Mouse (Mus musculus) gastrocnemius, postnatal 36 days (tissue): Measurements from ENCODE around the gene Gprc5b. TPM values are rescaled to one million over a fixed set of nuclear protein-coding genes. Genes with fewer than 3 reads are reported as not detected.

Experiments used
- DNase-seq, 2 experiments: peaks; one replicate each; pipeline ENCODE4 v3.0.0; 2022
- intact Hi-C: fragments of 180-260 bp; cut with DNase I; formaldehyde crosslinking; loops from one replicate; pipeline ENCODE4 v1.15.1; 2025
- total RNA-seq, 2 experiments: library from RNA; stranded (reverse); gene quantifications; 2 replicates each; pipeline ENCODE4 v1.2.3; 2021

Gprc5b gene
- total RNA-seq, 2 experiments from 2014 or later: 14.0 to 19.0 TPM

DNA sequence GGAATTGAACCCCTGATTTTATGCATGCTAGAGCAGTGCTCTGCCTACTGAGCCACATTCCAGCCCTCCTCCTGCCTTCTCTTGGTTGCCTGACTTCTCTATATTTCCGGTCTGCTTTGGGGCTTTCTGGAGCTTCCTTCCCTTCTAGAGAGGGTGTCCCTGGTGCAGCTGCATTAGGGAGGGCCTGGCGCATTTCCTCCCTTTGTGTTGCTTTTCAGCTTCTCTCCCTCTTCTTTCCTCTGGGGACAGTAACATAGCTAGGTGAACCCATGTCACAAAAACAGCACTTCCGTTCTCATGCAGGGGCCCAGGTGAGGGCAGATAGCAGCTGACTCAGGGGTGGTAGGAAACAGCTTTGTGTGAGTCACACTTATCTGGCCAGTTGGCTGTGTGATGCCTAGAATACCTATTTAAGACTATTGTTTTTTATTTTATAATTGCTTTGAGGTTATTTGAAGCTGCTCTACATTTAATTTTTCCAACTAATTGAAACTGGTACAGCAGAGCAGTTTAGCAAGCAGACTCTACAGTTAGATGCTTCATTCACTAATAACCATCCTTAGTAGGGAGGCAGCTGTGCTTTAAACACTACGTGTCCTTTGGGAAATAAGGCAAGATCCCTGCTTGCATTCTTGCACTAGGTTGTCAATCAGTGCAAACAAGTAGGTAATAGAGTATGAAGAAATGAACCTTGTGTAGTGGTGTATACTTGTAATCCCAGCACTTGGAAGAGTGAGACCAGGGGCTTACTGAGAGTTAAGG, 72.4 kb downstream of the Gprc5b start:
- intact Hi-C loops: no loop called here
- DNase-seq: no peak

Other genes with a start within 250 kb of the Gprc5b start
- under 1 TPM in 1 of 2 experiments, not detected in 1; 0.52 TPM for gene Iqck, start 139.5 kb downstream of the Gprc5b start, total RNA-seq
- gene Knop1, start 139.0 kb downstream of the Gprc5b start, total RNA-seq: 10 to 100 TPM; 22.2 to 27.1 TPM
- gene Gpr139, start 189.4 kb upstream of the Gprc5b start, total RNA-seq: not detected